Mouse (Mus musculus): ENCODE measurements around the gene Cd160.

DNA sequence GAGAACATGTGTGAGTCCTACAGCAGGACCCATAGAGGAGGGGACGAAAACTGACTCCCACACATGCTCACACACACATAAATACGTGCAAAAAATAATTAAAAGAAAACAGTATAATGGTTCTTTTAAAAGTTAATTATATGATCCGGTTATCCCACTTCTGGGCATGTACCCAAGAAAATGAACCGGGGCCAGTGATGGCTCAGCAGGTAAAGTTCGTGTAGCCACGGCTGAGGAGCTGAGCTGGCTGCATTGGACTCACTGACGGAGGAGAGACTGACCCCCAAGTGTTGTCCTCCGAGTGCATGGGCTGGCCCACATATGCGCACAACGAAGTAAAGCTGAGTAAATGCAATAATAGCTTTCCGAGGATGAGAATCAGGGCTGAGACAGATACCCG, 4.5 kb downstream of the Cd160 start:
- no peak for TF ChIP-seq CTCF (IDR thresholded peaks at IDR 0.05 in 2 of 3, conservative IDR thresholded peaks at IDR 0.05 in 1 of 3; ENCODE audit: control insufficient read depth in 1 of 3, insufficient read depth in 1 of 3, low read depth in 2 of 3, low read length in 3 of 3, poor library complexity in 1 of 3, severe bottlenecking in 1 of 3)
- no peak for TF ChIP-seq POLR2A (IDR thresholded peaks at IDR 0.05; ENCODE audit: control insufficient read depth in 1 of 2, insufficient read depth in 1 of 2, low read depth in 1 of 2, low read length in 2 of 2, poor library complexity in 1 of 2)
- TF ChIP-seq ZC3H11A (IDR thresholded peaks at IDR 0.05; ENCODE audit: low read depth, low read length): no peak
- TF ChIP-seq TCF12 (IDR thresholded peaks at IDR 0.05; ENCODE audit: low read depth, low read length): no peak
- TF ChIP-seq MYB (IDR thresholded peaks at IDR 0.05; ENCODE audit: low read depth, low read length): no peak
- TF ChIP-seq CHD2 (IDR thresholded peaks at IDR 0.05; ENCODE audit: low read length): no peak
- TF ChIP-seq ZNF384 (IDR thresholded peaks at IDR 0.05; ENCODE audit: low read depth, low read length): no peak
- TF ChIP-seq JUND (IDR thresholded peaks at IDR 0.05; ENCODE audit: low read depth, low read length): no peak
- TF ChIP-seq RAD21 (IDR thresholded peaks at IDR 0.05; ENCODE audit: low read depth, low read length): no peak
- TF ChIP-seq TBP (IDR thresholded peaks at IDR 0.05; ENCODE audit: low read depth, low read length): no peak
- TF ChIP-seq CHD1 (IDR thresholded peaks at IDR 0.05; ENCODE audit: low read depth, low read length): no peak
- TF ChIP-seq EP300 (IDR thresholded peaks at IDR 0.05; ENCODE audit: low read depth in 1 of 2, low read length in 2 of 2): no peak
